Mouse (Mus musculus) liver, embryonic 13.5 days (tissue): Measurements from ENCODE around the gene Samd13. TPM values are rescaled to one million over a fixed set of nuclear protein-coding genes. Genes with fewer than 3 reads are reported as not detected.

Source experiments
- ATAC-seq: fragments of 200-750 bp; cut with Nextera tagmentation; 2 replicates; pipeline ENCODE4 v1.8.0; 2017; ENCODE audit warnings: low read depth, mild to moderate bottlenecking, moderate number of reproducible peaks, moderate library complexity
- DNase-seq: peaks from one replicate; pipeline ENCODE4 v3.0.0; 2022
- H3K27ac ChIP-seq: fragments of 300-500 bp; sonication (generic); 2 replicates; pipeline ENCODE4 v1.5.1; 2015; ENCODE audit warnings: moderate library complexity, mild to moderate bottlenecking, inconsistent platforms
- H3K27me3 ChIP-seq: fragments of 300-500 bp; sonication (generic); 2 replicates; pipeline ENCODE4 v1.6.1; 2015; ENCODE audit warnings: mild to moderate bottlenecking, inconsistent platforms
- H3K36me3 ChIP-seq: fragments of 300-500 bp; sonication (generic); 2 replicates; pipeline ENCODE4 v1.6.1; 2015; ENCODE audit warnings: mild to moderate bottlenecking, inconsistent platforms
- H3K4me1 ChIP-seq: fragments of 300-500 bp; sonication (generic); replicated peaks from 2 replicates; pipeline ENCODE4 v1.6.1; 2015; ENCODE audit warnings: inconsistent platforms
- H3K4me2 ChIP-seq: fragments of 300-500 bp; sonication (generic); 2 replicates; pipeline ENCODE4 v1.6.1; 2015; ENCODE audit warnings: inconsistent platforms, mild to moderate bottlenecking, moderate library complexity
- H3K4me3 ChIP-seq: fragments of 300-500 bp; sonication (generic); replicated peaks from 2 replicates; pipeline ENCODE4 v1.5.1; 2015; ENCODE audit warnings: mild to moderate bottlenecking, inconsistent platforms
- H3K9ac ChIP-seq: fragments of 300-500 bp; sonication (generic); 2 replicates; pipeline ENCODE4 v1.6.1; 2015; ENCODE audit warnings: mild to moderate bottlenecking, inconsistent platforms
- H3K9me3 ChIP-seq: fragments of 300-500 bp; sonication (generic); replicated peaks from 2 replicates; pipeline ENCODE4 v1.6.1; 2016; ENCODE audit warnings: inconsistent platforms
- WGBS: fragments of 180-500 bp; shearing (Covaris S2); methylation state at CpG from one replicate; pipeline ENCODE4 v1.1.7; 2015; ENCODE audit not compliant: insufficient replicate concordance; 5-methylcytosine and 5-hydroxymethylcytosine counted together
- polyA plus RNA-seq: library from polyadenylated mRNA; unstranded; fragments of >200 nt; fragmentation: Nextera tagmentation; extraction: Ambion mirVana; gene quantifications from 2 replicates; pipeline ENCODE4 v1.2.1, GENCODE M21; 2015

The Samd13 gene
- polyA plus RNA-seq, 1 experiment from 2014 or later = 0.22 TPM

DNA sequence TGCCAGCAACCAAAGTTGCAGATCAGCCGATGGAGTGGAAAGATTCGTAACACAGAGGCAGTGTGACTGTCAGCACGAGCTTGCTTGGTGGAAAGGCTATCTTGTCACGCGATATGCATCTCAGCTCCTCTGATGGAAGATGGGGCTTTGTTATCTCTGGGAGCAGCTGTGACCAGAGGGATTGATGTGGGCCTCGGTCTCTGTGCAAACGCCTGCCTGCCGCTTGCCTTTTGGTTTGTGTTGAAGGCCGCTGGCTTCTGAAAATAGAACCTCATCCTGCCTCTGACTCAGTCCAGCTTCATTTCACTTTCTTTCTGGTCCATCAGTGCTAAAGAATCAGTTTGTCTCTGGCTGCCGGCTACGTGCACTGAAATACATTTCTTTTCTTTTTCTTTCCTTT, 13.6 kb upstream of the Samd13 start:
- ATAC-seq = peak; percentile 45; the same call in 1 of the 2 replicates
- 17% methylated on average over 11 of the region's 11 CpGs for WGBS
- H3K9ac ChIP-seq = 0 out of 2 replicates have a peak overlapping the region, but pooled peaks have one; percentile 6
- no peaks in the 10 kb centered on the region for H3K27me3 ChIP-seq
- peak; percentile 23 for DNase-seq
- no peaks in the 10 kb centered on the region for H3K36me3 ChIP-seq
- H3K4me2 ChIP-seq = peak overlapping the region; percentile 25; the same call in 1 of the 2 replicates
- H3K4me3 ChIP-seq = no peak overlapping the region
- H3K4me1 ChIP-seq = peaks cover 26% of the 10 kb centered on the region
- no peak overlapping the region for H3K27ac ChIP-seq
- H3K9me3 ChIP-seq = no peaks in the 10 kb centered on the region

DNA sequence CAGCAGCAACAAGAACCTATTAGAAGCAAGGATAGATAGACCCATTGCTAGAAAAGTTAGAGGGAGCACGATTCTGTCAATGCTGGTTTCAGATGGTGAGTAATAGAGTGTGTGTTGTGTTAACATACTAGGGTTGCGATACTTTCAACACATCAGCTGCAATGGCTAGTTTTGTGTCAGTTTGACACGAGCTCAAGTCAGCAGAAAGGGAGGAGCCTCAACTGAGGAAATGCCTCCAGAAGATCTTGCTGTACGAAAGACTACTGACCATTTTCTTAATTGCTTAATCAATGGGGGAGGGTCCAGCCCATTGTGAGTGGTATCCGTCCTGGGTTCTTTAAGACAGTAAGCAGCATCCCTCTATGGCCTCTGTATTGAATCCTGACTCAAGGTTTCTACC, 7.2 kb upstream of the Samd13 start:
- Histone ChIP-seq H3K9ac (no peak overlapping the region), H3K27ac (no peak overlapping the region), H3K4me3 (no peak overlapping the region), H3K4me2 (no peak overlapping the region), H3K4me1 (no peaks in the 10 kb centered on the region), H3K9me3 (no peaks in the 10 kb centered on the region), H3K36me3 (no peaks in the 10 kb centered on the region), H3K27me3 (no peaks in the 10 kb centered on the region; the same call in 1 of the 2 replicates)
- WGBS = 60% methylated on average over 5 of the region's 5 CpGs
- DNase-seq (no peak), ATAC-seq (no peak)

DNA sequence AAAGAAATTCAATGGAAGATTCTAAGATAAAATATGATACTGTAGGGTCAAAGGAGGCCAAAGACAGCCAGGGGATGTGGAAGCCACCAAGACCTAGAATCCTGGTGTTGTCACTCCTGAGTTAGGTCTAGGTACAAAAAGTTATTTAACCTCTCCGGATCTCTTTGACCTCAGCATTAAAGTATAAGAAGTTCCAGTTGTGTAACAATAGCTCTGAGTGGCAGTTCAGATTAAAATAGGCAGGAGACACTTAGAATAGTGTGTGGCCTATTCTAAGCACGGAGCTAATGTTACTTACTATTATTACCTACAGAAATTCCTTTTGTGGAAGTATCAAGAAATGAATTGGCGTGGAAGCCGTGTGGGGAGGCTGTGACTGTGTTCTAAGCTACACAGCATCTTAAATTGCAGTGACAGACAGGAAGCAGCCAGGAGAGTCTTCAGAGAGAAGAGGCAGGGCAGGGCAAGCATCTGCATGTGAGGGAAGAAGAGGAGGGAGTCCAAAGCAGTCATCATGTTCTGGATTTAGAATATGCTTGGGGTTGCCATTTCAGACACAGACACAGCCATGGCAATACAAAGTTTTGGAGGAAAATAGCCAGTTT, 1.8 kb upstream of the Samd13 start:
- WGBS = 55% methylated on average over 4 of the region's 4 CpGs
- H3K4me2 ChIP-seq = no peak overlapping the region
- no peak for DNase-seq

DNA sequence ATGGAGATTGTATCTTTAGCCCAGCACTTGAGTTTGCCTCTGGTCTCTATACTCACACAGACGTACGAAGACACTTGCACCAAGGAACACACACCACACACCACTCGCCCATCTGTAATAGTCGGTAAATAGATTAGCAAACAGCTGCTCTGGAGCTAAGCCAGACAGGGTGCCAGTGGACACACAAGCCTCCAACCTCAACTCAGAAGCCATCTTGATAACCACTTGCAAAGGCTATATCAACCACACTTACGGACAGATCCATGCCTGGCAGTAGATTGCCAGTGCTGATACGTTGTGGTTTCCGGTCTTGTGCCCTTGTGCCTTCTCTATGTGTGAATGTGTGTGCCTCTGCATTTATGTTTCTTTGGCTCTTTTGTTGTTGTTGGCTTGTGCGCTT, 1.0 kb upstream of the Samd13 start:
- H3K9me3 ChIP-seq = no peaks in the 10 kb centered on the region
- H3K4me1 ChIP-seq = peaks cover 21% of the 10 kb centered on the region
- no peak overlapping the region for H3K9ac ChIP-seq
- H3K36me3 ChIP-seq = no peaks in the 10 kb centered on the region
- no peak overlapping the region for H3K4me3 ChIP-seq
- DNase-seq (no peak), ATAC-seq (peak; percentile 65)
- H3K27ac ChIP-seq = no peak overlapping the region
- H3K27me3 ChIP-seq = peaks cover 28% of the 10 kb centered on the region
- H3K4me2 ChIP-seq = 0 out of 2 replicates have a peak overlapping the region, but pooled peaks have one; percentile 75
- WGBS = 32% methylated on average over 8 of the region's 8 CpGs

More for the DNA sequence above, 1.8 kb upstream of the Samd13 start:
- Histone ChIP-seq H3K9me3 (no peaks in the 10 kb centered on the region), H3K27ac (no peak overlapping the region), H3K36me3 (no peaks in the 10 kb centered on the region), H3K9ac (no peak overlapping the region), H3K4me1 (peaks cover 21% of the 10 kb centered on the region), H3K4me3 (no peak overlapping the region), H3K27me3 (peaks cover 28% of the 10 kb centered on the region)
- ATAC-seq = no peak

DNA sequence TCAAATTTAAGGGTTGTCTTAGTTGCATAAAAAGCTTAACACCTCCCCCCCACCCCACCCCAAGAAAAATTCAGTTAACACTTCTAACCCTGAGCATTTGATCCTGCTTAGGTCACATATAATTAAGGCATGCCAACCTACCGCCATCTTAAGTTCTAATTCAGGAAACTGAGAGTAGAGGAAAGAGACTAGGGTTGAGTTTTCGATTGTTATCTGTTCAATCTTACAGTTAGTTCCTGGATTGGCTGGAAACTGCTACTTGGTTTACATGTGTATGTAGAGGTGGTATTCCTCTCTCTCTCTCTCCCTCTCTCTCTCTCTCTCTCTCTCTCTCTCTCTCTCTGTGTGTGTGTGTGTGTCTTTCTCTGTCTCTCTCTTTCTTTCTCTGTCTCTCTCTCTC, 2.3 kb downstream of the Samd13 start:
- no peak overlapping the region for H3K4me3 ChIP-seq
- H3K9me3 ChIP-seq = no peaks in the 10 kb centered on the region
- DNase-seq (no peak), ATAC-seq (no peak)
- no peaks in the 10 kb centered on the region for H3K36me3 ChIP-seq
- H3K27me3 ChIP-seq = peaks cover 28% of the 10 kb centered on the region
- H3K27ac ChIP-seq = no peak overlapping the region
- 25% methylated on average over 2 of the region's 2 CpGs for WGBS
- no peak overlapping the region for H3K4me2 ChIP-seq
- no peak overlapping the region for H3K9ac ChIP-seq
- peaks cover 21% of the 10 kb centered on the region for H3K4me1 ChIP-seq

- Histone ChIP-seq H3K27ac (no peak overlapping the region), H3K27me3 (peaks cover 28% of the 10 kb centered on the region), H3K36me3 (no peaks in the 10 kb centered on the region), H3K4me3 (no peak overlapping the region), H3K9ac (no peak overlapping the region), H3K4me1 (peaks cover 21% of the 10 kb centered on the region), H3K4me2 (peak overlapping the region; percentile 18), H3K9me3 (no peaks in the 10 kb centered on the region)
- ATAC-seq = no peak
- DNase-seq = no peak
- WGBS = 45% methylated on average over 13 of the region's 13 CpGs
Measured at GRCm38 (mm10) chr3:146682140-146682651, 3.2 kb downstream of the Samd13 start.

DNA sequence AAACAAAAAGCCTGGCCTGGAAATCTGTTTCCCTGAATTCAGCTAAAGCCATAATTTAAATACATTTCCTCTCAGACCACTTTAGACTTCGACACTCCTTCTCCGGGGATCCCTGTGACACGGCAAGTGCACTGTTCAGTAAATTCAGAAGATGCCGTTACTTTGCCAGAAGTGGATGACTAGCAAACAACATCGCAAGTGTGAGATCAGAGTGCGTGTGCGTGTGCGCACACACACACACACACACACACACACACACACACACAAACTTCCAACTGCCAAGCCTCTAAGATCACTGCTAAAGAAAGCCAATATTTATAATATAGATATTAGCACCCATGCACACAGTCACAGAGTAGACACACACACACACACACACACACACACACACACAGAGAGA, 3.7 kb downstream of the Samd13 start:
- DNase-seq (no peak), ATAC-seq (no peak)
- Histone ChIP-seq H3K4me1 (peaks cover 21% of the 10 kb centered on the region), H3K9ac (no peak overlapping the region), H3K4me2 (no peak overlapping the region), H3K27me3 (peaks cover 28% of the 10 kb centered on the region), H3K36me3 (no peaks in the 10 kb centered on the region), H3K27ac (no peak overlapping the region), H3K4me3 (no peak overlapping the region), H3K9me3 (no peaks in the 10 kb centered on the region)
- 74% methylated on average over 8 of the region's 8 CpGs for WGBS

DNA sequence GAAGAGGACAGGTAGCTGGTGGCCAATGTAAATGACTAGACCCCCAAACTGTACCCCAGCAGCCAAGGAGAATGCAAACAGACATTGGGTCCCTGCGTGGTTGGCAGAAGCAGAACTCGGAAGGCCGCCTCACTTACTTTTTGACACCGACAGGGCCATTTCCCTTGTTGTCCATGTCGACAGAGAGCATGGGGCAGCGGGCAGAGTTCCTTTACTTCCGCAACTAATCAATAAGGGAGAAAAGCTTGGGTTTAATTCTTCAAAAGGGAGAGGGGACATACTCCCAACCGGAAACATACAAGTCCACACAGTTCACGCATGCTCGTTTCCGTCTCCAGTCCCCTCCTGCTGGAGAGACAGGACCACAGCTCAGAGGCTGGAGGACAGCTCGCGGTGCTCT, 4.8 kb downstream of the Samd13 start:
- Histone ChIP-seq H3K9ac (no peak overlapping the region), H3K27ac (no peak overlapping the region), H3K4me3 (no peak overlapping the region), H3K4me1 (peaks cover 11% of the 10 kb centered on the region), H3K27me3 (peaks cover 18% of the 10 kb centered on the region), H3K4me2 (no peak overlapping the region), H3K9me3 (no peaks in the 10 kb centered on the region), H3K36me3 (no peaks in the 10 kb centered on the region)
- 86% methylated on average over 13 of the region's 13 CpGs for WGBS
- DNase-seq (no peak), ATAC-seq (no peak)

- Histone ChIP-seq H3K9ac (no peak overlapping the region), H3K9me3 (no peaks in the 10 kb centered on the region), H3K27me3 (peaks cover 8% of the 10 kb centered on the region), H3K4me2 (no peak overlapping the region), H3K4me1 (peaks cover 2% of the 10 kb centered on the region; the same call in 1 of the 2 replicates), H3K4me3 (no peak overlapping the region), H3K36me3 (no peaks in the 10 kb centered on the region), H3K27ac (no peak overlapping the region)
- 79% methylated on average over 16 of the region's 16 CpGs for whole genome bisulfite sequencing
- no peak for ATAC-seq
- no peak for DNase-seq
Measured at GRCm38 (mm10) chr3:146679646-146680045, 5.7 kb downstream of the Samd13 start.

GRCm38 (mm10) chr3:146676193-146676592, 9.2 kb downstream of the Samd13 start:
- ATAC-seq (no peak), DNase-seq (no peak)
- Histone ChIP-seq H3K4me3 (no peak overlapping the region), H3K4me1 (no peaks in the 10 kb centered on the region), H3K27me3 (peaks cover 1% of the 10 kb centered on the region; the same call in 1 of the 2 replicates), H3K4me2 (no peak overlapping the region), H3K27ac (no peak overlapping the region), H3K9ac (no peak overlapping the region), H3K36me3 (no peaks in the 10 kb centered on the region), H3K9me3 (no peaks in the 10 kb centered on the region)
- WGBS = 76% methylated on average over 4 of the region's 4 CpGs

DNA sequence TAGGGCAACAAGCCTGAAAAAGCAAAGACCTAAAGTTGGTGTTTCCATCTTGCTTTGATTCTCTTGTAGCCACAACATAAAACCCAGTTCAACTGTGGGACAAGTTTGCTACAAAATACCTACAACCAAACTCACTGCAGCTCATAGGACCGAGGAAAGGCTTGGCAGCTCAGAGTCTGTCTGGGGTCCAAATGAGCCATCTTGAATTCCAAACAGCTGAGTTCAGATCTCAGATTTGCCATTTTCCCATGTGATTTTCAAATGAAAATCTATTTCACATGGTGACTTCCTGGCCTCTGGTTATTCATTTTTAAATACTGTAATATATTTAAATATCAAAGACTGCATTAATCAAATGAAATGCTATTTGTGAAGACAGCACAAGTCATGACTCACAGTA, 10.3 kb downstream of the Samd13 start:
- 63% methylated on average over 1 of the region's 1 CpGs for WGBS

GRCm38 (mm10) chr3:146671121-146671520, 14.3 kb downstream of the Samd13 start:
- peaks cover 4% of the 10 kb centered on the region; the same call in 1 of the 2 replicates for H3K27me3 ChIP-seq
- DNase-seq (no peak), ATAC-seq (no peak)
- H3K4me2 ChIP-seq = no peak overlapping the region
- WGBS = 52% methylated on average over 2 of the region's 2 CpGs
- no peaks in the 10 kb centered on the region for H3K4me1 ChIP-seq
- H3K27ac ChIP-seq = no peak overlapping the region
- no peak overlapping the region for H3K9ac ChIP-seq
- H3K36me3 ChIP-seq = no peaks in the 10 kb centered on the region
- no peak overlapping the region for H3K4me3 ChIP-seq
- no peaks in the 10 kb centered on the region for H3K9me3 ChIP-seq

More for the DNA sequence above, 10.3 kb downstream of the Samd13 start:
- Histone ChIP-seq H3K9ac (no peak overlapping the region), H3K36me3 (no peaks in the 10 kb centered on the region), H3K27me3 (peaks cover 4% of the 10 kb centered on the region; the same call in 1 of the 2 replicates), H3K4me3 (no peak overlapping the region), H3K4me1 (no peaks in the 10 kb centered on the region), H3K4me2 (no peak overlapping the region), H3K9me3 (no peaks in the 10 kb centered on the region), H3K27ac (no peak overlapping the region)
- no peak for DNase-seq
- no peak for ATAC-seq
